Mouse (Mus musculus): ENCODE measurements around the gene Tbl3.

DNA sequence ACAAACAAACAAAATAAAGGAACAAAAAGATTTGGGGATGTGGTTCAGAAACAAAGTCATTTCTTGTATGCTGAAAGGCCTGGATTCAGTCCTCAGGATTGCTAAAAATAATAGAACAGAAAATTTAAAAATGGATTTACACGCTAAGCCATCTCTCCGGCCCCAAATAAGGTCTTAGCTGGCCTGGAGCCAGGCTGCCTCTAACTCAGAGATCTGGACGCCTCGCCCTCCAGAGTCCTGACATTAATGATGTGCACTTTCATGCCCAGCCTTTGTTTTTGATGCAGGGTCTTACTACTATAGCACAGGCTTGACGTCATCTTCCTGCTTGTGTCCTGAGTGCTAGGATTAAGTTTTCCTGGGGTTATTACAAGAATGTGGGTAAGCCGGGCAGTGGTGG is 21.6 kb upstream of the Tbl3 start:
- TF ChIP-seq CTCF (IDR thresholded peaks at IDR 0.05; ENCODE audit: low read depth): no peak
- TF ChIP-seq EP300 (IDR thresholded peaks at IDR 0.05; ENCODE audit: low read depth): no peak

Data from heart, postnatal 0 days (tissue).